Mouse (Mus musculus) right cerebral cortex, postnatal 25 days (tissue): ENCODE results near the gene Uqcr10.

ENCODE experiments used
- DNase-seq: peaks from one replicate; pipeline ENCODE4 v3.0.0; 2022

Uqcr10 gene

GRCm38 (mm10) chr11:4674593-4674992, 29.5 kb downstream of the Uqcr10 start:
- DNase-seq: no peak

GRCm38 (mm10) chr11:4671736-4672135, 32.4 kb downstream of the Uqcr10 start:
- DNase-seq: no peak

- DNase-seq: no peak
These were observed 41.7 kb downstream of the Uqcr10 start for GRCm38 (mm10) chr11:4662496-4662878.

GRCm38 (mm10) chr11:4661871-4662495, 42.2 kb downstream of the Uqcr10 start:
- DNase-seq: no peak

GRCm38 (mm10) chr11:4661324-4661723, 42.8 kb downstream of the Uqcr10 start:
- DNase-seq: no peak

- DNase-seq: no peak
These were observed 43.7 kb downstream of the Uqcr10 start for GRCm38 (mm10) chr11:4660309-4661025.

- DNase-seq: no peak
These were observed 44.3 kb downstream of the Uqcr10 start for GRCm38 (mm10) chr11:4659818-4660217.
